Mouse (Mus musculus): ENCODE data around the gene Tnpo2.

The Tnpo2 gene

GRCm38 (mm10) chr8:85100076-85100665 lies 63.5 kb downstream of the Tnpo2 start:
- DNase-seq (ENCODE audit: low read depth, low spot score), result no peak
